Mouse (Mus musculus): ENCODE measurements around the gene Atg10. TPM values are rescaled to one million over a fixed set of nuclear protein-coding genes. Genes with fewer than 3 reads are reported as not detected.

Gene Atg10
- polyA plus RNA-seq, 1 experiment from 2014 or later: 15.1 TPM

- no peak for DNase-seq (ENCODE audit: low spot score)
- 30% methylated on average over 1 of the region's 1 CpGs for WGBS
- Histone ChIP-seq H3K27ac (peak overlapping the region; percentile 38; the same call in 1 of the 2 replicates), H3K27me3 (ENCODE audit: insufficient read depth, poor library complexity, severe bottlenecking) (no peaks in the 10 kb centered on the region), H3K4me1 (peaks cover 8% of the 10 kb centered on the region; the same call in 1 of the 2 replicates), H3K36me3 (no peaks in the 10 kb centered on the region), H3K4me3 (no peak overlapping the region), H3K9me3 (no peaks in the 10 kb centered on the region)
These were observed 130.2 kb downstream of the Atg10 start for GRCm38 (mm10) chr13:91093610-91094009.

- Histone ChIP-seq H3K4me1 (peaks cover 8% of the 10 kb centered on the region; the same call in 1 of the 2 replicates), H3K27me3 (ENCODE audit: insufficient read depth, poor library complexity, severe bottlenecking) (no peaks in the 10 kb centered on the region), H3K9me3 (no peaks in the 10 kb centered on the region), H3K4me3 (no peak overlapping the region), H3K36me3 (no peaks in the 10 kb centered on the region), H3K27ac (0 out of 2 replicates have a peak overlapping the region, but pooled peaks have one; percentile 38)
- DNase-seq (ENCODE audit: low spot score): no peak
- WGBS: 30% methylated on average over 6 of the region's 6 CpGs
These were observed 130.6 kb downstream of the Atg10 start for GRCm38 (mm10) chr13:91093162-91093561.

GRCm38 (mm10) chr13:91091731-91092190 is 132.0 kb downstream of the Atg10 start:
- no peak overlapping the region for H3K4me3 ChIP-seq

GRCm38 (mm10) chr13:91090861-91091730 is 132.7 kb downstream of the Atg10 start:
- no peaks in the 10 kb centered on the region for H3K27me3 ChIP-seq (ENCODE audit: insufficient read depth, poor library complexity, severe bottlenecking)
- H3K36me3 ChIP-seq: no peaks in the 10 kb centered on the region
- H3K9me3 ChIP-seq: no peaks in the 10 kb centered on the region
- H3K4me1 ChIP-seq: peaks cover 8% of the 10 kb centered on the region; the same call in 1 of the 2 replicates
- no peak for DNase-seq (ENCODE audit: low spot score)
- H3K27ac ChIP-seq: no peak overlapping the region
- 70% methylated on average over 4 of the region's 4 CpGs for WGBS
- no peak overlapping the region for H3K4me3 ChIP-seq

More at GRCm38 (mm10) chr13:91091731-91092190, 132.0 kb downstream of the Atg10 start:
- Histone ChIP-seq H3K4me1 (peaks cover 8% of the 10 kb centered on the region; the same call in 1 of the 2 replicates), H3K27me3 (ENCODE audit: insufficient read depth, poor library complexity, severe bottlenecking) (no peaks in the 10 kb centered on the region), H3K9me3 (no peaks in the 10 kb centered on the region), H3K27ac (no peak overlapping the region), H3K36me3 (no peaks in the 10 kb centered on the region)
- 77% methylated on average over 2 of the region's 2 CpGs for WGBS
- DNase-seq (ENCODE audit: low spot score): no peak

DNA sequence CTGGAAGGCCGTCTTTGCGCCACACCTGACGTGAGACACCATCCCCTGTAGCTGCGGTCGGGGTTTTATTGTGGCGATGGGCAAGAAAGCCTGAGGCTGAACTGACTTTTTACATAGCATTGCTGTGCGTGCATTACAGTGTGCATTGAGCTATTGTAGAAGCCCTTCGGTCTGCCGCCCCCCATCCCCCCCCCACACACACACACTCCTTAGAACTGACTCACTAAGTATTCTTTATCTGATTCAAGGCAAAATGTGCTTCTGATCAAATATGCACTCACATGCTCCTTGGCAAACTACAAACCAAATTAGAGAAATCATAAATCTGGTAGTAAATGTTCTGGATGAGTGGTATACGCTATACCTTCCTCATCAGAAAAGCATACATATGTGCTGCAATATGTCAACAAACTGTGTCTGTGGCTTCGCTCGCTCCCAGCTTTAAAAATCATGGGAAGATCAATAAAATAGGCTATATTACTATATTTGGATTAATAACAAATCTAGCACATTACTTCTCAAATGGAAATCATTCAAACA is 137.3 kb downstream of the Atg10 start:
- no peak for DNase-seq (ENCODE audit: low spot score)
- Histone ChIP-seq H3K9me3 (no peaks in the 10 kb centered on the region), H3K27ac (no peak overlapping the region), H3K27me3 (ENCODE audit: insufficient read depth, poor library complexity, severe bottlenecking) (no peaks in the 10 kb centered on the region), H3K36me3 (no peaks in the 10 kb centered on the region), H3K4me3 (no peak overlapping the region), H3K4me1 (peaks cover 5% of the 10 kb centered on the region; the same call in 1 of the 2 replicates)
- WGBS: 90% methylated on average over 12 of the region's 12 CpGs

DNA sequence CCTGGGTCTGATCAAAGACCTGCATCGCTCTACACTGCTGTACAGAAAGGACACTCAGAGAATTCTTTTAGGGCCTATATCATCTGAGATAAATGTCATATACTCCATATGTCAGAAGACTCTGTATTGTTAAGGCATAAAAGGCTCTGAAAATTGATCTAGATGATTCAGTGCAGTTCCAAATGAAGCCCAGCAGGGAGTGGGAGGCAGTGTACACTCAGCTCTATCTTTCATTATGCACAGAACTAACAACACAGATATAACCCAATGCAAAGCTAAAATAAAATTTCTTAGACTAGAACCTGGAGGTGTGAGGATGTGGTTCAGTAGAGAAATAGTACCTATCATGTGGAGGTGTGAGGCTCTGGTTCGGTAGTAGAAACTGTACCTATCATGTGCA is 151.4 kb downstream of the Atg10 start:
- DNase-seq (ENCODE audit: low spot score): no peak
- no peak overlapping the region for H3K27ac ChIP-seq
- no peaks in the 10 kb centered on the region for H3K4me1 ChIP-seq
- no peaks in the 10 kb centered on the region for H3K36me3 ChIP-seq
- H3K27me3 ChIP-seq (ENCODE audit: insufficient read depth, poor library complexity, severe bottlenecking): no peaks in the 10 kb centered on the region
- WGBS: 92% methylated on average over 2 of the region's 2 CpGs
- H3K4me3 ChIP-seq: no peak overlapping the region
- no peaks in the 10 kb centered on the region for H3K9me3 ChIP-seq

- H3K36me3 ChIP-seq: no peaks in the 10 kb centered on the region
- H3K27me3 ChIP-seq (ENCODE audit: insufficient read depth, poor library complexity, severe bottlenecking): no peaks in the 10 kb centered on the region
- DNase-seq (ENCODE audit: low spot score): no peak
- H3K4me3 ChIP-seq: no peak overlapping the region
- no peak overlapping the region for H3K27ac ChIP-seq
- H3K4me1 ChIP-seq: no peaks in the 10 kb centered on the region; the same call in 1 of the 2 replicates
- WGBS: 85% methylated on average over 5 of the region's 5 CpGs
- H3K9me3 ChIP-seq: no peaks in the 10 kb centered on the region
These were observed 162.9 kb downstream of the Atg10 start for GRCm38 (mm10) chr13:91060871-91061270.

GRCm38 (mm10) chr13:91048171-91048570 is 175.6 kb downstream of the Atg10 start:
- WGBS: 90% methylated on average over 4 of the region's 4 CpGs
- H3K4me1 ChIP-seq: no peaks in the 10 kb centered on the region
- H3K9me3 ChIP-seq: 0 out of 2 replicates have a peak, but pooled peaks cover 3% of the 10 kb centered on the region

DNA sequence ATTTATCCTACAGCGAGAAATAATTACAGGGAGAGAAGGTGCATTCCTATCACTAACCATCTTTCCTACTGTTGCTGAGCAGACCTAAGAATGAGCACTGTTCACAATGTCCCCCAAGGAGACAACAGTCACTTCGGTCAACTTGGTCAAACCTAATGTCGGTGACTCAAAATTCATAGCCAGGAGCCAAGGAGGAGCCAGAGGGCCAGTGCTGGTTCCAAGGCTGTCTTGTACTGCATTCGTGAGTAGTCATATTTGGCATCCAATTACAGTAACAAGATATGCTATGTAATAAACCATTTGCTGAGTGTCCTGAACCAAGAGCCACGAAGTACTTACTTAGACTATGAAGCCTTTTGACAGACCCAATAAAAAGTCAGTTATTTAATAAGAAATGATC is 176.9 kb downstream of the Atg10 start:
- Histone ChIP-seq H3K4me1 (no peaks in the 10 kb centered on the region), H3K27ac (no peak overlapping the region), H3K27me3 (ENCODE audit: insufficient read depth, poor library complexity, severe bottlenecking) (no peaks in the 10 kb centered on the region), H3K36me3 (no peaks in the 10 kb centered on the region), H3K9me3 (0 out of 2 replicates have a peak, but pooled peaks cover 3% of the 10 kb centered on the region), H3K4me3 (no peak overlapping the region)
- WGBS: 88% methylated on average over 5 of the region's 5 CpGs
- no peak for DNase-seq (ENCODE audit: low spot score)

More at GRCm38 (mm10) chr13:91048171-91048570, 175.6 kb downstream of the Atg10 start:
- no peaks in the 10 kb centered on the region for H3K27me3 ChIP-seq (ENCODE audit: insufficient read depth, poor library complexity, severe bottlenecking)
- H3K4me3 ChIP-seq: no peak overlapping the region
- no peaks in the 10 kb centered on the region for H3K36me3 ChIP-seq
- no peak for DNase-seq (ENCODE audit: low spot score)
- no peak overlapping the region for H3K27ac ChIP-seq

DNA sequence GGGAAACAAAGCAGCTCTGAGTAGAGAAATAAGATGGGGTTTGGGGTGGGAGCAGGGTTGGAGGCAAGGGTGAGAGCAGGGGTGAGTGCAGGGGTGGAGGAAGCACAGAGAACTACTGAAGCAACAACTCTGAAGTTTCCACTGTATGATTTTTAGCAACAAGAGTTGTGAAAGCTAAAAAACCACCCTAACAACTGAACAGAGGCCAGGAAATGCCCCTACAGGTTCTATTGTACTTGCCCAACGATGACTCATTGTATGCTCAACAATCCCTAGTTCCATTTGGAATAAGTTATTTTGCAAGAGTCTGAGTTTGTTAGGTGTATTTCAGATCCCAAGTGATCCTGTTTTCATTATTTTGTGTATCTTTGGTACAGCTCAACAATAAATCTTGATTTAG is 182.5 kb downstream of the Atg10 start:
- WGBS: 89% methylated on average over 1 of the region's 1 CpGs
- no peak for DNase-seq (ENCODE audit: low spot score)
- 0 out of 2 replicates have a peak, but pooled peaks cover 8% of the 10 kb centered on the region for H3K4me1 ChIP-seq
- no peaks in the 10 kb centered on the region for H3K36me3 ChIP-seq
- H3K27ac ChIP-seq: no peak overlapping the region
- no peak overlapping the region for H3K4me3 ChIP-seq
- H3K9me3 ChIP-seq: no peaks in the 10 kb centered on the region
- H3K27me3 ChIP-seq (ENCODE audit: insufficient read depth, poor library complexity, severe bottlenecking): no peaks in the 10 kb centered on the region

- H3K4me3 ChIP-seq: no peak overlapping the region
- no peak overlapping the region for H3K27ac ChIP-seq
- no peaks in the 10 kb centered on the region for H3K36me3 ChIP-seq
- 0 out of 2 replicates have a peak, but pooled peaks cover 8% of the 10 kb centered on the region for H3K4me1 ChIP-seq
- H3K27me3 ChIP-seq (ENCODE audit: insufficient read depth, poor library complexity, severe bottlenecking): no peaks in the 10 kb centered on the region
- no peaks in the 10 kb centered on the region for H3K9me3 ChIP-seq
- no peak for DNase-seq (ENCODE audit: low spot score)
These were observed 183.3 kb downstream of the Atg10 start for GRCm38 (mm10) chr13:91040421-91040820.

GRCm38 (mm10) chr13:91039201-91039807 is 184.5 kb downstream of the Atg10 start:
- Histone ChIP-seq H3K27me3 (ENCODE audit: insufficient read depth, poor library complexity, severe bottlenecking) (no peaks in the 10 kb centered on the region), H3K9me3 (no peaks in the 10 kb centered on the region), H3K4me1 (0 out of 2 replicates have a peak, but pooled peaks cover 8% of the 10 kb centered on the region), H3K4me3 (0 out of 2 replicates have a peak overlapping the region, but pooled peaks have one; percentile 20), H3K36me3 (no peaks in the 10 kb centered on the region), H3K27ac (0 out of 2 replicates have a peak overlapping the region, but pooled peaks have one; percentile 24)
- no peak for DNase-seq (ENCODE audit: low spot score)
- WGBS: 32% methylated on average over 11 of the region's 11 CpGs

Measured in heart, embryonic 10.5 days (tissue).